Mouse (Mus musculus) adrenal gland, adult (tissue): Measurements from ENCODE around the gene Amigo2.
A peak's percentile ranks its signal among the peaks of the same experiment; 100 is the strongest.

Source experiments
- DNase-seq, 2 experiments: peaks; one replicate each; pipeline ENCODE4 v3.0.0; 2022 to 2023; ENCODE audit warnings: low spot score in 1 of 2; ENCODE audit not compliant: inconsistent age in 2 of 2

The Amigo2 gene

GRCm38 (mm10) chr15:97271985-97272697 lies 25.1 kb upstream of the Amigo2 start:
- DNase-seq, result no peak

- DNase-seq, result no peak
Measured at GRCm38 (mm10) chr15:97267094-97267695, 20.1 kb upstream of the Amigo2 start.

GRCm38 (mm10) chr15:97266236-97266845 lies 19.3 kb upstream of the Amigo2 start:
- DNase-seq, result no peak

GRCm38 (mm10) chr15:97262251-97262650 lies 15.2 kb upstream of the Amigo2 start:
- DNase-seq, result no peak

- DNase-seq, result no peak
Measured at GRCm38 (mm10) chr15:97259968-97260597, 13.0 kb upstream of the Amigo2 start.

- peak in 1 of 2 experiments; percentile 55 for DNase-seq
Measured at GRCm38 (mm10) chr15:97259300-97259699, 12.2 kb upstream of the Amigo2 start.

- DNase-seq, result no peak
Measured at GRCm38 (mm10) chr15:97258483-97259230, 11.6 kb upstream of the Amigo2 start.

GRCm38 (mm10) chr15:97257206-97257775 lies 10.2 kb upstream of the Amigo2 start:
- no peak for DNase-seq

GRCm38 (mm10) chr15:97256411-97256810 lies 9.3 kb upstream of the Amigo2 start:
- no peak for DNase-seq

GRCm38 (mm10) chr15:97255800-97256199 lies 8.7 kb upstream of the Amigo2 start:
- no peak for DNase-seq

GRCm38 (mm10) chr15:97254375-97254774 lies 7.3 kb upstream of the Amigo2 start:
- no peak for DNase-seq

GRCm38 (mm10) chr15:97252493-97253034 lies 5.5 kb upstream of the Amigo2 start:
- no peak for DNase-seq

- no peak for DNase-seq
Measured at GRCm38 (mm10) chr15:97249322-97249721, 2.2 kb upstream of the Amigo2 start.

GRCm38 (mm10) chr15:97248296-97248695 lies 1.2 kb upstream of the Amigo2 start:
- DNase-seq, result peak; percentile 36 to 78

GRCm38 (mm10) chr15:97247791-97248161 lies 689 bp upstream of the Amigo2 start:
- peak; percentile 51 to 86 for DNase-seq

GRCm38 (mm10) chr15:97246256-97246655 lies 831 bp downstream of the Amigo2 start:
- peak in 1 of 2 experiments; percentile 46 for DNase-seq

GRCm38 (mm10) chr15:97245392-97245791 lies 1.7 kb downstream of the Amigo2 start:
- no peak for DNase-seq

- peak; percentile 52 to 76 for DNase-seq
Measured at GRCm38 (mm10) chr15:97236943-97237342, 10.1 kb downstream of the Amigo2 start.

- peak; percentile 41 to 87 for DNase-seq
Measured at GRCm38 (mm10) chr15:97235183-97235582, 11.9 kb downstream of the Amigo2 start.

GRCm38 (mm10) chr15:97234076-97234475 lies 13.0 kb downstream of the Amigo2 start:
- no peak for DNase-seq
